Mouse (Mus musculus) liver, embryonic 14 days (tissue): ENCODE data around the gene Amdhd1. TPM values are rescaled to one million over a fixed set of nuclear protein-coding genes. Genes with fewer than 3 reads are reported as not detected.

Experiments
- polyA plus RNA-seq: library from polyadenylated mRNA; depleted of rRNA; stranded (reverse); fragments of >200 nt; gene quantifications from 2 replicates; pipeline ENCODE4 v1.2.3, GENCODE M21; 2012; rRNA removed

Amdhd1 gene
- polyA plus RNA-seq: 4.8 and 5.3 TPM in 2 replicates

GRCm38 (mm10) chr10:93539775-93540430, at the start of gene Amdhd1:
Gene Amdhd1, minus strand, starts transcription at chr10:93540033.

GRCm38 (mm10) chr10:93589281-93589848, 49.5 kb upstream of the Amdhd1 start, which contains the start of gene Snrpf:
Gene Snrpf, minus strand, starts transcription at chr10:93589706.

GRCm38 (mm10) chr10:93540431-93541210, 788 bp upstream of the Amdhd1 start, which contains the start of gene Ccdc38:
Gene Ccdc38, plus strand, starts transcription at chr10:93540632.

GRCm38 (mm10) chr10:93488066-93488827, 51.6 kb downstream of the Amdhd1 start, which contains the start of gene Hal:
Gene Hal, plus strand, starts transcription at chr10:93488768.

Other genes with a start within 250 kb of the Amdhd1 start
- 3.9 and 4.3 TPM in 2 replicates for gene Elk3, start 228.9 kb downstream of the Amdhd1 start, polyA plus RNA-seq
- gene Lta4h, start 86.6 kb downstream of the Amdhd1 start, polyA plus RNA-seq: 38.6 and 46.2 TPM in 2 replicates
- gene Hal, start 51.3 kb downstream of the Amdhd1 start, polyA plus RNA-seq: 1.5 and 1.9 TPM in 2 replicates
- 0.01 TPM in 1 of 2 replicates, not detected in the other for gene Ccdc38, start 599 bp upstream of the Amdhd1 start, polyA plus RNA-seq
- 111 and 117 TPM in 2 replicates for gene Snrpf, start 49.7 kb upstream of the Amdhd1 start, polyA plus RNA-seq
- 0.37 and 0.41 TPM in 2 replicates for gene Ntn4, start 100.6 kb upstream of the Amdhd1 start, polyA plus RNA-seq